Mouse (Mus musculus) MEL (cell line): Measurements from ENCODE around the gene Rnf157.

Experiments
- CHD2 ChIP-seq: IDR thresholded peaks from 2 replicates; pipeline ENCODE4 v1.6.1; 2011; ENCODE audit warnings: low read length, improper control_type of control experiment
- CTCF ChIP-seq, 3 experiments: IDR thresholded peaks in 2 of 3; conservative IDR thresholded peaks in 1 of 3; 2 replicates each; pipeline ENCODE4 v1.5.1; 2011 to 2012; ENCODE audit warnings: low read length in 3 of 3, low read depth in 2 of 3, mild to moderate bottlenecking in 2 of 3, improper control_type of control experiment in 1 of 3, inconsistent platforms in 1 of 3, mixed read lengths in 1 of 3, moderate library complexity in 1 of 3; ENCODE audit not compliant: control insufficient read depth in 1 of 3, insufficient read depth in 1 of 3, poor library complexity in 1 of 3, severe bottlenecking in 1 of 3
- MXI1 ChIP-seq: IDR thresholded peaks from 2 replicates; pipeline ENCODE4 v1.6.1; 2011; ENCODE audit warnings: mild to moderate bottlenecking, low read depth, low read length, improper control_type of control experiment
- POLR2A ChIP-seq, 2 experiments: IDR thresholded peaks; 2 replicates each; pipeline ENCODE4 v1.6.1; 2011 to 2012; ENCODE audit warnings: low read length in 2 of 2, mild to moderate bottlenecking in 2 of 2, control low read depth in 1 of 2, improper control_type of control experiment in 1 of 2, low read depth in 1 of 2, moderate library complexity in 1 of 2; ENCODE audit not compliant: control insufficient read depth in 1 of 2, insufficient read depth in 1 of 2, poor library complexity in 1 of 2
- POLR2AphosphoS5 ChIP-seq: IDR thresholded peaks from 2 replicates; pipeline ENCODE4 v1.6.1; 2012; ENCODE audit warnings: low read depth, borderline replicate concordance, mild to moderate bottlenecking, inconsistent platforms, low read length, moderate library complexity, mixed read lengths
- RAD21 ChIP-seq: IDR thresholded peaks from 2 replicates; pipeline ENCODE4 v1.6.1; 2011; ENCODE audit warnings: mild to moderate bottlenecking, low read depth, low read length, improper control_type of control experiment
- ZC3H11A ChIP-seq: IDR thresholded peaks from 2 replicates; pipeline ENCODE4 v1.6.1; 2012; ENCODE audit warnings: low read depth, mild to moderate bottlenecking, inconsistent platforms, low read length, improper control_type of control experiment

- TF ChIP-seq POLR2A (IDR thresholded peaks at IDR 0.05; ENCODE audit: control insufficient read depth in 1 of 2, insufficient read depth in 1 of 2, low read depth in 1 of 2, low read length in 2 of 2, poor library complexity in 1 of 2): no peak
- TF ChIP-seq POLR2AphosphoS5: no peak
- TF ChIP-seq ZC3H11A: no peak
- TF ChIP-seq MXI1: no peak
- TF ChIP-seq CTCF (IDR thresholded peaks at IDR 0.05 in 2 of 3, conservative IDR thresholded peaks at IDR 0.05 in 1 of 3; ENCODE audit: control insufficient read depth in 1 of 3, insufficient read depth in 1 of 3, low read depth in 2 of 3, low read length in 3 of 3, poor library complexity in 1 of 3, severe bottlenecking in 1 of 3): no peak
- TF ChIP-seq CHD2: no peak
- no peak for TF ChIP-seq RAD21
Observed at GRCm38 (mm10) chr11:116440408-116441068, 27.7 kb upstream of the Rnf157 start.
